Mouse (Mus musculus) MEL (cell line): ENCODE data around the gene Slc16a6. TPM values are rescaled to one million over a fixed set of nuclear protein-coding genes. Genes with fewer than 3 reads are reported as not detected.

Source experiments
- DNase-seq: peaks from one replicate; pipeline ENCODE4 v3.0.0; 2011; ENCODE audit warnings: low read depth, low spot score
- H3K27ac ChIP-seq: 2 replicates; pipeline ENCODE4 v1.5.1; 2012; ENCODE audit warnings: low read depth, mild to moderate bottlenecking, control low read depth, low read length, moderate library complexity; ENCODE audit not compliant: control insufficient read depth
- H3K27me3 ChIP-seq, 2 experiments: fragments of 150-350 bp in 1 of 2; sonication (generic) in 1 of 2; 2 replicates each; pipeline ENCODE4 v1.6.1; 2012; ENCODE audit warnings: low read length in 2 of 2, mild to moderate bottlenecking in 2 of 2, improper control_type of control experiment in 1 of 2, moderate library complexity in 1 of 2; ENCODE audit not compliant: insufficient read depth in 2 of 2, control insufficient read depth in 1 of 2
- H3K36me3 ChIP-seq, 2 experiments: 2 replicates each; pipeline ENCODE4 v1.6.1; 2012 to 2014; ENCODE audit warnings: low read length in 2 of 2, improper control_type of control experiment in 1 of 2, inconsistent platforms in 1 of 2, mild to moderate bottlenecking in 1 of 2; ENCODE audit not compliant: insufficient read depth in 2 of 2, control insufficient read depth in 1 of 2
- H3K4me1 ChIP-seq, 2 experiments: fragments of 150-350 bp in 1 of 2; sonication (generic) in 1 of 2; 2 replicates each; pipeline ENCODE4 v1.6.1; 2012; ENCODE audit warnings: low read length in 2 of 2, improper control_type of control experiment in 1 of 2, mild to moderate bottlenecking in 1 of 2; ENCODE audit not compliant: insufficient read depth in 2 of 2, control insufficient read depth in 1 of 2
- H3K4me3 ChIP-seq, 2 experiments: fragments of 150-350 bp in 1 of 2; sonication (generic) in 1 of 2; 2 replicates each; pipeline ENCODE4 v1.5.1; 2012; ENCODE audit warnings: low read depth in 2 of 2, low read length in 2 of 2, mild to moderate bottlenecking in 2 of 2, moderate library complexity in 2 of 2, control low read depth in 1 of 2, improper control_type of control experiment in 1 of 2; ENCODE audit not compliant: control insufficient read depth in 1 of 2, insufficient read depth in 1 of 2
- H3K79me2 ChIP-seq: 2 replicates; pipeline ENCODE4 v1.6.1; 2012; ENCODE audit warnings: mild to moderate bottlenecking, low read length, moderate library complexity; ENCODE audit not compliant: control insufficient read depth, poor library complexity, insufficient read depth
- H3K9ac ChIP-seq: 2 replicates; pipeline ENCODE4 v1.6.1; 2012; ENCODE audit warnings: low read depth, mild to moderate bottlenecking, control low read depth, low read length, moderate library complexity; ENCODE audit not compliant: control insufficient read depth, poor library complexity, severe bottlenecking
- H3K9me3 ChIP-seq: fragments of 150-350 bp; sonication (generic); replicated peaks from 2 replicates; pipeline ENCODE4 v1.6.1; 2012; ENCODE audit warnings: mild to moderate bottlenecking, low read length, improper control_type of control experiment, moderate library complexity; ENCODE audit not compliant: insufficient read depth
- CHD2 ChIP-seq: IDR thresholded peaks from 2 replicates; pipeline ENCODE4 v1.6.1; 2011; ENCODE audit warnings: low read length, improper control_type of control experiment
- CTCF ChIP-seq, 3 experiments: IDR thresholded peaks in 2 of 3; conservative IDR thresholded peaks in 1 of 3; 2 replicates each; pipeline ENCODE4 v1.5.1; 2011 to 2012; ENCODE audit warnings: low read length in 3 of 3, low read depth in 2 of 3, mild to moderate bottlenecking in 2 of 3, improper control_type of control experiment in 1 of 3, inconsistent platforms in 1 of 3, mixed read lengths in 1 of 3, moderate library complexity in 1 of 3; ENCODE audit not compliant: control insufficient read depth in 1 of 3, insufficient read depth in 1 of 3, poor library complexity in 1 of 3, severe bottlenecking in 1 of 3
- E2F4 ChIP-seq: IDR thresholded peaks from 2 replicates; pipeline ENCODE4 v1.6.1; 2011; ENCODE audit warnings: low read depth, low read length, improper control_type of control experiment, borderline replicate concordance
- ELF1 ChIP-seq: IDR thresholded peaks from 2 replicates; pipeline ENCODE4 v1.6.1; 2014; ENCODE audit warnings: low read depth, mild to moderate bottlenecking, inconsistent platforms, low read length, improper control_type of control experiment, moderate library complexity
- EP300 ChIP-seq, 2 experiments: IDR thresholded peaks; 2 replicates each; pipeline ENCODE4 v1.6.1; 2011; ENCODE audit warnings: improper control_type of control experiment in 2 of 2, low read length in 2 of 2, low read depth in 1 of 2, mild to moderate bottlenecking in 1 of 2
- ETS1 ChIP-seq: IDR thresholded peaks from 2 replicates; pipeline ENCODE4 v1.6.1; 2012; ENCODE audit warnings: low read depth, mild to moderate bottlenecking, inconsistent platforms, low read length, improper control_type of control experiment, moderate library complexity
- GABPA ChIP-seq: IDR thresholded peaks from 2 replicates; pipeline ENCODE4 v1.6.1; 2012; ENCODE audit warnings: low read depth, mild to moderate bottlenecking, inconsistent platforms, low read length, improper control_type of control experiment, moderate library complexity
- GATA1 ChIP-seq: IDR thresholded peaks from 2 replicates; pipeline ENCODE4 v1.6.1; 2011; ENCODE audit warnings: low read depth, low read length, improper control_type of control experiment
- KAT2A ChIP-seq: conservative IDR thresholded peaks from 2 replicates; pipeline ENCODE4 v1.6.1; 2012; ENCODE audit warnings: low read depth, low read length, improper control_type of control experiment, inconsistent platforms
- MAFK ChIP-seq: IDR thresholded peaks from 2 replicates; pipeline ENCODE4 v1.6.1; 2011; ENCODE audit warnings: low read depth, mild to moderate bottlenecking, low read length, improper control_type of control experiment, borderline replicate concordance
- MAX ChIP-seq: IDR thresholded peaks from 2 replicates; pipeline ENCODE4 v1.6.1; 2011; ENCODE audit warnings: low read length, improper control_type of control experiment
- MEF2A ChIP-seq: IDR thresholded peaks from 2 replicates; pipeline ENCODE4 v1.6.1; 2014; ENCODE audit warnings: low read depth, mild to moderate bottlenecking, inconsistent platforms, low read length, improper control_type of control experiment; ENCODE audit not compliant: poor library complexity, insufficient replicate concordance, severe bottlenecking; ENCODE audit errors: extremely low read depth
- MYC ChIP-seq: IDR thresholded peaks from 2 replicates; pipeline ENCODE4 v1.6.1; 2011; ENCODE audit warnings: low read depth, mild to moderate bottlenecking, low read length, improper control_type of control experiment, moderate library complexity
- NELFE ChIP-seq: IDR thresholded peaks from 2 replicates; pipeline ENCODE4 v1.6.1; 2011; ENCODE audit warnings: low read depth, low read length, improper control_type of control experiment
- NRF1 ChIP-seq: IDR thresholded peaks from 2 replicates; pipeline ENCODE4 v1.6.1; 2014; ENCODE audit warnings: low read depth, mild to moderate bottlenecking, inconsistent platforms, low read length, improper control_type of control experiment, moderate library complexity; ENCODE audit not compliant: poor library complexity, insufficient read depth, severe bottlenecking
- POLR2A ChIP-seq, 2 experiments: IDR thresholded peaks; 2 replicates each; pipeline ENCODE4 v1.6.1; 2011 to 2012; ENCODE audit warnings: low read length in 2 of 2, mild to moderate bottlenecking in 2 of 2, control low read depth in 1 of 2, improper control_type of control experiment in 1 of 2, low read depth in 1 of 2, moderate library complexity in 1 of 2; ENCODE audit not compliant: control insufficient read depth in 1 of 2, insufficient read depth in 1 of 2, poor library complexity in 1 of 2
- POLR2AphosphoS5 ChIP-seq: IDR thresholded peaks from 2 replicates; pipeline ENCODE4 v1.6.1; 2012; ENCODE audit warnings: low read depth, borderline replicate concordance, mild to moderate bottlenecking, inconsistent platforms, low read length, moderate library complexity, mixed read lengths
- SMC3 ChIP-seq: IDR thresholded peaks from 2 replicates; pipeline ENCODE4 v1.6.1; 2011; ENCODE audit warnings: low read depth, low read length, improper control_type of control experiment
- TAL1 ChIP-seq: IDR thresholded peaks from 2 replicates; pipeline ENCODE4 v1.6.1; 2012; ENCODE audit warnings: mild to moderate bottlenecking, inconsistent platforms, low read length, moderate library complexity, mixed read lengths
- TBP ChIP-seq: IDR thresholded peaks from 2 replicates; pipeline ENCODE4 v1.8.0; 2011; ENCODE audit warnings: low read depth, low read length, improper control_type of control experiment
- TCF12 ChIP-seq: IDR thresholded peaks from 2 replicates; pipeline ENCODE4 v1.6.1; 2014; ENCODE audit warnings: low read depth, mild to moderate bottlenecking, inconsistent platforms, low read length, improper control_type of control experiment, moderate library complexity
- USF1 ChIP-seq: IDR thresholded peaks from 2 replicates; pipeline ENCODE4 v1.6.1; 2014; ENCODE audit warnings: low read depth, mild to moderate bottlenecking, inconsistent platforms, low read length, improper control_type of control experiment, moderate library complexity
- USF2 ChIP-seq, 2 experiments: IDR thresholded peaks; 2 replicates each; pipeline ENCODE4 v1.6.1; 2011 to 2012; ENCODE audit warnings: improper control_type of control experiment in 2 of 2, low read length in 2 of 2, borderline replicate concordance in 1 of 2, inconsistent platforms in 1 of 2, low read depth in 1 of 2, mild to moderate bottlenecking in 1 of 2; ENCODE audit not compliant: insufficient read depth in 1 of 2
- ZC3H11A ChIP-seq: IDR thresholded peaks from 2 replicates; pipeline ENCODE4 v1.6.1; 2012; ENCODE audit warnings: low read depth, mild to moderate bottlenecking, inconsistent platforms, low read length, improper control_type of control experiment
- ZNF384 ChIP-seq: IDR thresholded peaks from 2 replicates; pipeline ENCODE4 v1.6.1; 2012; ENCODE audit warnings: low read depth, mild to moderate bottlenecking, inconsistent platforms, low read length, improper control_type of control experiment
- polyA plus RNA-seq, 2 experiments: library from polyadenylated mRNA; stranded (reverse) in 1 of 2; unstranded in 1 of 2; fragments of >175 nt in 1 of 2; fragments of >200 nt in 1 of 2; gene quantifications; 2 replicates each; pipeline versions ENCODE4 v1.2.1 to v1.2.4; 2012; ENCODE audit warnings: low replicate concordance in 2 of 2, low read depth in 1 of 2; ENCODE audit not compliant: insufficient read length in 2 of 2, insufficient read depth in 1 of 2, missing spikeins in 1 of 2
- total RNA-seq: library from RNA; depleted of rRNA; stranded (reverse); fragments of 300-350 nt; gene quantifications from 2 replicates; pipeline ENCODE4 v1.2.3, GENCODE M21; 2012

Slc16a6 gene
- total and polyA plus RNA-seq, 3 experiments, result 34.0 to 41.6 TPM; not detected in 1

DNA sequence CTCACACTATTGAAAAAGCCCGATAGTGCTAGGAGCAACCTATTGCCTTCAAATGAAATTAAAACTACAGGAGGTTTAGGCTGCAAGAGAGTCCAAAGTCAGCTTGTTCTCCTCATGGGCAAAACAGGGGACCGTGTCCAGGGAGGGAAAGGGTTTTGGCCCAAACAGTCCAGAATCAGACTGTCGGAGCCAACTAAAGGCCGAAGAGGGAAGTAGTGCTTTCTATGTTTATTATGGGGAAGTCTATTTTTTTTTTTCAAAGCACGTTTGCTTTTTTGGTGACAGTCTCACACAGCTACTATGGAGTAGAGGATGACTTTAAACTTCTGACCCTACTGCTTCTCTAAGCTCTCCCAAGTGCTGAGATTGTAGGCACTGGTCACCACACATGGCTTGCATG is 5.3 kb downstream of the Slc16a6 start:
- H3K9ac ChIP-seq, result no peak overlapping the region
- no peak overlapping the region for H3K4me3 ChIP-seq
- H3K27me3 ChIP-seq, result no peaks in the 10 kb centered on the region
- H3K9me3 ChIP-seq, result no peaks in the 10 kb centered on the region
- peaks cover 15 to 43% of the 10 kb centered on the region in 2 experiments for H3K4me1 ChIP-seq
- peaks cover 48% of the 10 kb centered on the region for H3K79me2 ChIP-seq
- TF ChIP-seq EP300 (IDR thresholded peaks at IDR 0.05; ENCODE audit: low read depth in 1 of 2, low read length in 2 of 2) (peak in 1 of 2 experiments; percentile 26; a peak in 1 of 4 replicates), ZNF384 (peak; percentile 91), TAL1 (no peak), USF2 (IDR thresholded peaks at IDR 0.05; ENCODE audit: borderline replicate concordance in 1 of 2, insufficient read depth in 1 of 2, low read depth in 1 of 2, low read length in 2 of 2) (no peak), ZC3H11A (no peak)
- peaks cover 4 to 35% of the 10 kb centered on the region in 2 experiments; a peak in 3 of 4 replicates for H3K36me3 ChIP-seq
- H3K27ac ChIP-seq, result no peak overlapping the region
- no peak for DNase-seq

DNA sequence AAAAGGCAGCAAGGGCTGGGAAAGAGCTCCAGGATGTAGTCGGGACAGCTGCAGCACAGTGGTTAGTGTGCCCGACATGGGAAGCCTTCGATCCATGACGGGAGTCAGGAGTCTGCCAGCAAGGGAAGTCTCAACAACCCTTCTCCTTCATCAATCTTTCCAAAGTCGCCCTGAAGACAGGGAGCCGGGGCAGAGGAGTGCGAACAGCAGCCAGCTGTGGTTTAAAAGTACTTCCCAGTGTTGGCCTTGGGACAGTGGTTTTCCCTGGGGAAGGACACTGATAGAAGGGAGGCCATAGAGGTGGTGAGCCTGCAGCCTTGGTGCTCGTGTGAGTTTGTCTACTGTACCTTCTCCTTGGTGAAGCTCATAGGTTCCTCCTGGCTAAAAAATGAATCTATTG is 6.4 kb downstream of the Slc16a6 start:
- H3K4me1 ChIP-seq, result peaks cover 15 to 46% of the 10 kb centered on the region in 2 experiments
- H3K9ac ChIP-seq, result no peak overlapping the region
- TF ChIP-seq CTCF (IDR thresholded peaks at IDR 0.05 in 2 of 3, conservative IDR thresholded peaks at IDR 0.05 in 1 of 3; ENCODE audit: control insufficient read depth in 1 of 3, insufficient read depth in 1 of 3, low read depth in 2 of 3, low read length in 3 of 3, poor library complexity in 1 of 3, severe bottlenecking in 1 of 3) (no peak), TBP (no peak), MEF2A (no peak), KAT2A (no peak), SMC3 (no peak)
- no peaks in the 10 kb centered on the region for H3K27me3 ChIP-seq
- no peak overlapping the region for H3K4me3 ChIP-seq
- H3K27ac ChIP-seq, result no peak overlapping the region
- H3K79me2 ChIP-seq, result peaks cover 42% of the 10 kb centered on the region
- peaks cover 7 to 42% of the 10 kb centered on the region in 2 experiments; a peak in 3 of 4 replicates for H3K36me3 ChIP-seq
- DNase-seq, result no peak
- H3K9me3 ChIP-seq, result no peaks in the 10 kb centered on the region

DNA sequence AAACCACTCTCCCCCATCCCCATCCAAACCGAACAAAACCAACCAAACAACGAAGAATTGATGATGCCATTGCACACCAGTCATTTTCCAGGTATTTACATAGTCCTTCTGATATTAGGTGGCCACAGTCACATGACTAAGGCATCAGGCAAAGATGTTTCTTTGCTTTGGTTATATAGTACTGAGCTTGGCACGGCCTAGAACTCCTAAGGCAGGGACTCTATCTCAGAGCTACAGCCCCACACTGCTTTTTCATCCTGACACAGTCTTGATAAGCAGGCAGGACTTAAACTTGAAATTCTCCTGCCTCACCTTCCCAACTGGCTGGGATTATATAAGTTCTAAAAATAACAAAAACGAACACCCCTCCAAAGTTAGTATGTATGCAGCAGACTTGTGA is 8.3 kb downstream of the Slc16a6 start:
- Histone ChIP-seq H3K4me1 (peaks cover 6 to 35% of the 10 kb centered on the region in 2 experiments), H3K4me3 (no peak overlapping the region), H3K9ac (no peak overlapping the region), H3K27me3 (no peaks in the 10 kb centered on the region), H3K9me3 (no peaks in the 10 kb centered on the region), H3K36me3 (peaks cover 14 to 39% of the 10 kb centered on the region in 2 experiments), H3K27ac (no peak overlapping the region), H3K79me2 (peaks cover 24% of the 10 kb centered on the region)
- DNase-seq, result peak; percentile 46
- TF ChIP-seq USF2 (IDR thresholded peaks at IDR 0.05; ENCODE audit: borderline replicate concordance in 1 of 2, insufficient read depth in 1 of 2, low read depth in 1 of 2, low read length in 2 of 2) (peak in 1 of 2 experiments; percentile 41; a peak in 1 of 4 replicates), CHD2 (no peak), MAFK (no peak), ETS1 (no peak), NELFE (no peak), E2F4 (no peak), MYC (no peak), TAL1 (peak; percentile 69), EP300 (IDR thresholded peaks at IDR 0.05; ENCODE audit: low read depth in 1 of 2, low read length in 2 of 2) (peak; percentile 39 to 55; a peak in 2 of 4 replicates), POLR2AphosphoS5 (no peak), GABPA (no peak), MAX (no peak), ELF1 (no peak), USF1 (peak; percentile 83), TCF12 (peak; percentile 49; the same call in 1 of the 2 replicates), NRF1 (no peak), SMC3 (no peak), POLR2A (IDR thresholded peaks at IDR 0.05; ENCODE audit: control insufficient read depth in 1 of 2, insufficient read depth in 1 of 2, low read depth in 1 of 2, low read length in 2 of 2, poor library complexity in 1 of 2) (no peak), GATA1 (peak; percentile 46; the same call in 1 of the 2 replicates)
